Mouse (Mus musculus) sigmoid colon, adult 10 weeks (tissue): Measurements from ENCODE around the gene Rpl31. TPM values are rescaled to one million over a fixed set of nuclear protein-coding genes. Genes with fewer than 3 reads are reported as not detected.

Source experiments
- polyA plus RNA-seq: library from polyadenylated mRNA; stranded (reverse); fragments of 350-450 nt; fragmentation: Illumina TruSeq; extraction: RNeasy Lipid Tissue Mini Kit (QIAGEN cat#74804); gene quantifications from one replicate; pipeline ENCODE4 v1.2.3, GENCODE M21; 2014; ENCODE audit warnings: low read depth, low replicate concordance

Gene Rpl31
- 228 TPM for polyA plus RNA-seq

DNA sequence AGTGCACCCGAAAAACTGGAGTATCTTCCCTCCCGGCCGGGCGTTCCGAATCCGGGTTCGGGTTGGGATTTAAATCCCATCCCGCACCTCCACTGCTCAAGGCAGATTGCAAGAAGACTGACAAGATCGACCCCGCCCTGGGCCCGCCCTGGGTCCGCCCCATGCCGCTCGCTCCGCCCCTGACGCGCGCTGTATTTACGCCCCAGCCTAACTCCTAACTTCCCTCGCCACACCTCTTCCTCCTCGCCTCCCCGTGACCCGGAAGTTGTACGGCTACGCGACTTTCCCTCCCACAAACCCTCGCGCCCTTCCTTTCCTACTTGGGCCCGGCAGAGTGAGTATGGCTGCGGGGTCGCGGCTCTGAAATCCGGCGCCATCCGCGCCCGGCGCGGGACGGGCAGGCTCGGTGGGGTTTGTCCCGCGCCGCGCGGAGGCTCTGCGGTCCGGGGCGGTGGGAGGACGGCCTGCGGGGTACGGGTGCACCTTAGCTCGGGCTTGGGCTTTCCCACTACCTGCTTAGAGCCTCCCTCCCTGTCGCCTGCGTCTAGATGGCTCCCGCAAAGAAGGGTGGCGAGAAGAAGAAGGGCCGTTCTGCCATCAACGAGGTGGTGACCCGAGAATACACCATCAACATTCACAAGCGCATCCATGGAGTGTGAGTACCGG is at the start of gene Rpl31:
TSS of gene Rpl31 (plus strand) at position 242 of the 666 bp plus-strand sequence.

Other genes starting within 250 kb of the Rpl31 start
- 17.2 TPM for gene Npas2, start 174.1 kb upstream of the Rpl31 start, polyA plus RNA-seq
- gene Tbc1d8, start 110.9 kb downstream of the Rpl31 start, polyA plus RNA-seq, result 33.3 TPM
- 43.4 TPM for gene Cnot11, start 167.2 kb downstream of the Rpl31 start, polyA plus RNA-seq
- 91.0 TPM for gene Rnf149, start 209.6 kb downstream of the Rpl31 start, polyA plus RNA-seq